In genomic region chr11:89302816-89303180, GRCm38 (mm10) we compare ENCODE assay signal across 9 mouse cellular contexts. TPM values are rescaled to one million over a fixed set of nuclear protein-coding genes. Genes with fewer than 3 reads are reported as not detected.
DNase-seq lines count a peak whose midpoint lies in the region; ATAC-seq and TF ChIP-seq lines count a peak whose summit lies in the region.
"Had no signal": no experiment of that assay in that cellular context is flagged by ENCODE, and none has a peak within 500 bp of the region (broad histone marks: within the 10 kb centered on the region; RNA-seq: fewer than 3 reads in every experiment).

No protein-coding gene starts in this region.

- 0 out of 2 replicates have a peak, but pooled peaks cover 2% of the 10 kb centered on the region for H3K27me3 ChIP-seq in forebrain, embryonic 13.5 days
- H3K27me3 ChIP-seq in heart, embryonic 16.5 days (ENCODE audit: control insufficient read depth, insufficient read depth, low read length) = peaks cover 15% of the 10 kb centered on the region
- peaks cover 60% of the 10 kb centered on the region for H3K27me3 ChIP-seq in liver, embryonic 14.5 days (ENCODE audit: control insufficient read depth, insufficient read depth, low read length)
- peaks cover 17% of the 10 kb centered on the region; the same call in 1 of the 2 replicates for H3K27me3 ChIP-seq in neural tube, embryonic 13.5 days
- H3K27me3 ChIP-seq: CH12.LX had no signal

- no peaks in the 10 kb centered on the region for H3K36me3 ChIP-seq in forebrain, embryonic 13.5 days (ENCODE audit: poor library complexity, severe bottlenecking)
- no peaks in the 10 kb centered on the region for H3K36me3 ChIP-seq in heart, embryonic 16.5 days (ENCODE audit: control insufficient read depth, insufficient read depth)
- H3K36me3 ChIP-seq in liver, embryonic 14.5 days (replicated peaks; ENCODE audit: control insufficient read depth, insufficient read depth, low read depth) = no peaks in the 10 kb centered on the region
- no peaks in the 10 kb centered on the region for H3K36me3 ChIP-seq in neural tube, embryonic 13.5 days

- ATAC-seq in forebrain, embryonic 13.5 days = peak; percentile 74
- peak; percentile 74 for ATAC-seq in heart, embryonic 16.5 days (replicated peaks; ENCODE audit: extremely low read depth, insufficient read depth, low FRiP score)
- no peak for ATAC-seq in liver, embryonic 14.5 days (ENCODE audit: insufficient read depth)
- peak; percentile 81 for ATAC-seq in neural tube, embryonic 13.5 days (ENCODE audit: low read depth)

- TF ChIP-seq EP300 in liver, embryonic 14.5 days (IDR thresholded peaks at IDR 0.05; ENCODE audit: low read depth) = no peak

- H3K9ac ChIP-seq in forebrain, embryonic 13.5 days = peak overlapping the region; percentile 81
- peak overlapping the region; percentile 71 for H3K9ac ChIP-seq in heart, embryonic 16.5 days (ENCODE audit: low read length)
- no peak overlapping the region for H3K9ac ChIP-seq in liver, embryonic 14.5 days (replicated peaks)
- H3K9ac ChIP-seq in neural tube, embryonic 13.5 days = peak overlapping the region; percentile 81

- WGBS in forebrain, embryonic 13.5 days = 0% methylated on average over 18 of the region's 29 CpGs
- 0% methylated on average over 11 of the region's 29 CpGs for WGBS in heart, embryonic 16.5 days
- WGBS in liver, embryonic 14.5 days (ENCODE audit: insufficient replicate concordance) = under 1% methylated on average over 27 of the region's 29 CpGs
- WGBS in neural tube, embryonic 13.5 days = under 1% methylated on average over 21 of the region's 29 CpGs

- H3K4me2 ChIP-seq in forebrain, embryonic 13.5 days = peak overlapping the region; percentile 94
- peak overlapping the region; percentile 91 for H3K4me2 ChIP-seq in heart, embryonic 16.5 days (ENCODE audit: low read depth, low read length)
- H3K4me2 ChIP-seq in liver, embryonic 14.5 days (ENCODE audit: low read depth) = peak overlapping the region; percentile 58
- peak overlapping the region; percentile 96 for H3K4me2 ChIP-seq in neural tube, embryonic 13.5 days

- H3K4me3 ChIP-seq in forebrain, embryonic 13.5 days = peak overlapping the region; percentile 71
- peak overlapping the region; percentile 71 for H3K4me3 ChIP-seq in heart, embryonic 16.5 days (ENCODE audit: low read length)
- peak overlapping the region in 1 of 2 experiments; percentile 37; a peak in 2 of 4 replicates for H3K4me3 ChIP-seq in liver, embryonic 14.5 days (ENCODE audit: insufficient read depth in 1 of 2, low read depth in 2 of 2, low read length in 2 of 2)
- H3K4me3 ChIP-seq in neural tube, embryonic 13.5 days = peak overlapping the region; percentile 69

- DNase-seq in retina, embryonic 14.5 days (ENCODE audit: low spot score) = peak; percentile 60
- DNase-seq in retina, postnatal 1 day = no peak
- DNase-seq in kidney, postnatal 25 days = peak; percentile 62 to 74
- no peak for DNase-seq in liver, embryonic 14.5 days (ENCODE audit: low read depth in 3 of 3, low spot score in 3 of 3)
- DNase-seq in urinary bladder, postnatal 14 days (ENCODE audit: low spot score) = peak; percentile 47

- H3K27ac ChIP-seq in forebrain, embryonic 13.5 days = peak overlapping the region; percentile 95
- peak overlapping the region; percentile 5; the same call in 1 of the 2 replicates for H3K27ac ChIP-seq in heart, embryonic 16.5 days (ENCODE audit: low read length)
- H3K27ac ChIP-seq in liver, embryonic 14.5 days = no peak overlapping the region
- H3K27ac ChIP-seq in neural tube, embryonic 13.5 days (replicated peaks) = peak overlapping the region; percentile 88

- 0 out of 2 replicates have a peak, but pooled peaks cover 6% of the 10 kb centered on the region for H3K9me3 ChIP-seq in forebrain, embryonic 13.5 days (replicated peaks)
- no peaks in the 10 kb centered on the region for H3K9me3 ChIP-seq in heart, embryonic 16.5 days (replicated peaks; ENCODE audit: control insufficient read depth, low read length)
- H3K9me3 ChIP-seq in liver, embryonic 14.5 days (ENCODE audit: control insufficient read depth, low read length) = no peaks in the 10 kb centered on the region
- no peaks in the 10 kb centered on the region for H3K9me3 ChIP-seq in neural tube, embryonic 13.5 days

- peaks cover 22% of the 10 kb centered on the region for H3K4me1 ChIP-seq in forebrain, embryonic 13.5 days
- H3K4me1 ChIP-seq in heart, embryonic 16.5 days (ENCODE audit: control insufficient read depth, insufficient read depth, low read length) = peaks cover 13% of the 10 kb centered on the region
- no peaks in the 10 kb centered on the region for H3K4me1 ChIP-seq in liver, embryonic 14.5 days (replicated peaks; ENCODE audit: control insufficient read depth in 2 of 2, insufficient read depth in 2 of 2, low read length in 1 of 2)
- H3K4me1 ChIP-seq in neural tube, embryonic 13.5 days (replicated peaks) = peaks cover 31% of the 10 kb centered on the region

- no peak for TF ChIP-seq CTCF in liver, embryonic 14.5 days (IDR thresholded peaks at IDR 0.05; ENCODE audit: low read depth)

RNA-seq across cellular contexts. Expression of gene Nog, which starts 0.7 kb away (rescaled TPM):
- polyA plus RNA-seq in forebrain, embryonic 13.5 days (2015; fragmentation: Nextera tagmentation; extraction: Ambion mirVana) = 2.6 and 3.3 TPM in 2 replicates
- polyA plus RNA-seq in heart, embryonic 16.5 days (2015; fragmentation: Nextera tagmentation; extraction: Ambion mirVana) = 0.32 and 0.39 TPM in 2 replicates
- polyA plus RNA-seq in liver, embryonic 14.5 days (2012; rRNA removed) = 0.04 and 0.05 TPM in 2 replicates
- polyA plus RNA-seq in liver, embryonic 14.5 days (2014; fragmentation: Nextera tagmentation; extraction: Ambion mirVana) = not detected in 2 replicates
- polyA plus RNA-seq in neural tube, embryonic 13.5 days (2015; fragmentation: Nextera tagmentation; extraction: Ambion mirVana) = 2.6 and 3.4 TPM in 2 replicates

Comparison
In these comparisons a context has a peak if more than half of its experiments do, and no peak if none do; other contexts are left out.
1. DNase-seq: peak in retina, embryonic 14.5 days (single experiment), kidney, postnatal 25 days (2 of 2) and urinary bladder, postnatal 14 days (single experiment); none in retina, postnatal 1 day (single experiment) and liver, embryonic 14.5 days (0 of 3).
2. Peak in every context shown above with its lines, with median percentiles within 50 percentile points of each other: H3K4me2 ChIP-seq.